Mouse (Mus musculus): ENCODE data around the gene E330017A01Rik.

E330017A01Rik gene

DNA sequence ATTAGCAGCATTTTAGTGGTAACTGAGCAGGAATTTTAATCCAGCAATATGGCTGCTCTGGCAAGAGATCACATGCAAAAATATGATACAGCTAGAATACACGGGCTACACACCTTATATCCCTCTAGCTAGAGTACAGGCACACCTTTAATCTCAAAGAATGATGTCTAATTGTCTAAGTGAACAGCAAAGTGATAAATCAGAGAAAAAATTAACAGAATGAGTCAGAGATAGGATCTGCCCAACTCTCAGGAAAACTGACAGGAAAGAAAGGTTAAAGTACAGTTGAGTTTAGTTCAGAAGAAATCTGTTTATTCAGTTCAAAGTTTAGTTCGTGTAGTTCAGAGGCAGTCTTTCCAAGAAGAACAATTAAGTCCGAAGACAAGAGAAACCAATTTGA, 47.2 kb downstream of the E330017A01Rik start:
- no peak for DNase-seq (ENCODE audit: low spot score in 2 of 2)

GRCm38 (mm10) chr16:58589444-58589843, 49.1 kb downstream of the E330017A01Rik start:
- DNase-seq (ENCODE audit: low spot score in 2 of 2) = no peak

All from frontal cortex, postnatal 14 days (tissue).